Mouse (Mus musculus): ENCODE results near the gene Dnah11.

Gene Dnah11

DNA sequence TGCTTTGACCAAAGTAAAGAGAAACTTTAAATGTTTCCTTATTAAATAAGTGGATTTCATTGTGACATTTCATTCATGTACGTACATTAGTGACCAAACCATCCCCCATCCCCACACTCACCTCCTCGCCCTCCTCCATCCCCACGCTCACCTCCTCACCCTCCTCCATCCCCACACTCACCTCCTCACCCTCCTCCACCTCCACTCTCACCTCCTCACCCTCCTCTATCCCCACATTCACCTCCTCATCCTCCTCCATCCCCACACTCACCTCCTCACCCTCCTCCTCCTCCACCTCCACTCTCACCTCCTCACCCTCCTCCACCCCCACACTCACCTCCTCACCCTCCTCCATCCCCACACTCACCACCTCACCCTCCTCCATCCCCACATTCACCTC is 337.6 kb downstream of the Dnah11 start:
- DNase-seq (ENCODE audit: low read depth, low spot score): no peak

DNA sequence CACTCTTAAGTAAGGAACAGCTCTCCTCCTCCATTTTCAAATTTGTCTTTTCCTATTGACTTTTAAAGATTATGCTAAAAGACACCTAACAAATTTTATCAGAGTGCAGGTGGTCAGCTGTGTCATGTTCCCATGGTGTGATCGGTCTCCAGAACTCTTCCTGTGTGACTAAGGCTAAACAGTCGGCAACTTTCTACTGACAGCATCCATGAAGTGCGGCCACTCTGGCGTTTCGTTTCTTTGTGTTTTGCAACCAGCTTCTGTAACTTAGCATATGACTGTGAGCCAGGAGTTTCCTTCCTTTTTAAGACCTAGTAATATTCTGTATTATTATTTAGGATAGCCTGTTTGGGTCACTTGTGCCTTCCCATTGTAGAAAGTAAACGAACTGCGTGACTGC is 338.0 kb downstream of the Dnah11 start:
- no peak for DNase-seq (ENCODE audit: low read depth, low spot score)

DNA sequence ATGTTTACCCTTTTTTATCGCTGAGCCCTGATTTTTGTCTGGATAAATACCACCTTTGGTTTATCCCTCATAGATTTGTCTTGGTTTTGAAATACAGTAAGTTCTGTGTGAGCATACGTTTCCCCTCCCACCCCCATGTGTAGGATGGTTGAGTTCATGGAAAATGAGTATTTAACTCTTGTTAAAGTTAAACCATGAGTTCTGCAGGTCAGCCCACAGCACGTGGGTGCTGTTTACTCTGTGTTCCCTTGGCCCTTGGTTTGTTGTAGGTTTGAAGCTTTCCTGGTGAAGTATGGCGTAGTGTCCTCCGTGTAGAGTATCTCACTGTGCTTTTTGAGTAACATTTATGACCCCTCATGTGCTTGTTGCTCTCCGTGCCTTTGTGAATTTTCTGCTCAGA is 341.0 kb downstream of the Dnah11 start:
- DNase-seq (ENCODE audit: low read depth, low spot score): no peak

DNA sequence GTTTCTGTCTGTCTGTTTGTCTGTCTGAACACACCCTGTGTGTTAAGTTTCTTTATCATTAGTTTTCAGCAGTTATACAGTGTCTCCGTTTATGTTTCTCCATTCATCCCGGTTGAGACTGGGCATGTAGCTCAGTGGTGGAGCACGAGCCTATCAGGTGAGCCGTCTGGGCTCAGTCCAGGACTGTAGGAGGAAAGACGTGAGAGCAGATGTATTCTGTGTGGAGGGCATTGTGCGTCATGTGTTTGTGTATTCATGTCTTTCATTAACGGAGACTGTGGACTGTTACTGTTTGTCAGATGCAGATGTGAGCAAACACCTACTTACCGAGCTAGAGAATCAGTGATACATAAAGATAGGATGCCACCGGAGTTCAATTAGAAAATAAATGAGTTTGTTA is 341.8 kb downstream of the Dnah11 start:
- no peak for DNase-seq (ENCODE audit: low read depth, low spot score)

DNA sequence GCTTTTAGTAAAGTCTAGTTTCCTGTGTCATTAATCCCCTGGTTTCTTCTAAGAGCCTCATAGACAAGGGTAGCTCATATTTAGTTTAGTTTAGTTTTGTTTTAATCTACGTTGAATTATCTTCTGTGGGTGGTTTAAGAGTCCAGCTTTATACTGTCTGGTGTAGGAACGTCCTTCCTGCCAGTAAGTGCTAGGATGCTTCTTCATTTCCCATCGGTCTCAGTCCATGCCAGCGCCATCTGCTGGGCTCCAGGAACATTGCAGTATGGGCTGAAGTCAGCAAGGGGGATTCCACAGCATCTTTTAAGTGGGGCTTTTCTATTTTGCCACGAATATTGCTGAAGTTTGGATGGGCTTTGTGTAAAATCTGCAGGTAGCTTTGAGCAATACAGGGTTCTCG is 345.5 kb downstream of the Dnah11 start:
- DNase-seq (ENCODE audit: low read depth, low spot score): peak; percentile 32

DNA sequence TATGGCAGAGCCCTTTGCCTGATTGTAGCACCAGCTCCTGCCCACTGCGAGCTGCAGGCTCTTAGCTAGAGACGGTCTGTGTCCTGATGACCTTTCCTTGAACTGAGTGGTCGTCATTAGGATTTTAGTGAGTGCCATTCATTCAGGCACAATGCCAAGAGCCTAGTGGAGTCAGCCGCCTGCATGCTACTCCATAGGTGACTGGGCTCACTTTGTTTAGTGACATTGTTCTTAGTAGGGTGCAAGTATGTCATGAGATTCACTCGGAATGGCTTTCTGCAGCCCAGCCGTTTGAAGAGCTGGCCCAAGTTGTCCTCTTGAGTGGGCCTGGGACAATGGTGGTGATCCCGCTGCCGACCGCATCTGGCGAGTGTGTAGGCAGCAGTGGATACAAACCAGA is 348.4 kb downstream of the Dnah11 start:
- no peak for DNase-seq (ENCODE audit: low read depth, low spot score)

DNA sequence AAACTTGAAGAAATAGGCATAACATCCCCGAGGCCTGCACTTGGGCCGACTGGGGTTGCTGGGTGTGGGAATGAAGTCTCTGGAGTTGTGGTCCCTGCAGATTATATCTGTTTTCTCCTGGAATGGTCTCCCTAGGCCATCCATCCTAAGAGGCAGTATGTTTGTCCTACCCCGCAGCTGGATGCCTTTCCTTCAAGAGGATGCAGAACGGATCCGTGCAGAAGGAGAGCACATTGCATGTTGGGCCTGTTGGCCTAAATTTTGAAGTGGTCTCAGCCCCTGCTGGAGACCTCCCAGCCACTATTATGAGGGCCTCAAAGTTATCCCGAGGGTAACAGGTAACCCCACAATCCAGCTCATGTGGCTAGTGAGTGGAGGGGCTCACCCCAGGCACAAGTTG is 350.2 kb downstream of the Dnah11 start:
- DNase-seq (ENCODE audit: low read depth, low spot score): no peak

DNA sequence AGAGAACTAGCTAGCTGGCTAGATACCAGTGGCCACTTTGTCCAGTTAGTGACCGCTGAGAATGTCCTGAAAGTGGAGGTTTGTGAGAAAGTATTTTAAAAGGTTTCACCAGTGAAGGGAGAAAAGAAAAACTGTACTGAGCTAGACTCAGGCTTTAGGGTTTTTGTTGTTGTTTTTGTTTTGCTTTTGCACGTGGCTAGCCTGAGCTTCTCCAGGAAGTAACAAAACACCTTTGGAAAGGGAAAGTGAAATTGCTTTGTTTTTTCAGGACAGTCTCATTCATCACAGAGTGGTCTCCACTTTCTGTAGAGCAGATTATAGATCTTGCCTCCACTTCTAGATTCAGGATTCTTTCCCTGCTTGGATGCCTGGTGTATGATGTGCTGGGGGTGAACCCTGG is 353.9 kb downstream of the Dnah11 start:
- DNase-seq (ENCODE audit: low read depth, low spot score): no peak

DNA sequence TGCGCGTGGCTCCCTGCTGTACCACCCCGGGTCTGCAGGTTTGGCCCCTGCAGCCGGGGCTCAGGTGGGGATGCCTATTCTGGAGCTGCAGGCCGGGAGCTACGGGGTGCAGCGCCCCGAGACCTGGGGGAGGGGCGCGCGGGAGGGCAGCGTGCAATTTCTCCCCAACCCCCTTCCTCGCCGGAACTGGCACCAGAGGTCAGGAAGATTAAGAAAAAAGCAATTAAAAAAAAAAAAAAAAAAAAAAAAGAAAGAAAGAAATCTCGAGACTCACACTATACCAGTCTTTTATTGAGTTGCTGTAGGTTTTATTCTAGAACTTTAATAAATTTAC is 354.8 kb downstream of the Dnah11 start:
- no peak for DNase-seq (ENCODE audit: low read depth, low spot score)

DNA sequence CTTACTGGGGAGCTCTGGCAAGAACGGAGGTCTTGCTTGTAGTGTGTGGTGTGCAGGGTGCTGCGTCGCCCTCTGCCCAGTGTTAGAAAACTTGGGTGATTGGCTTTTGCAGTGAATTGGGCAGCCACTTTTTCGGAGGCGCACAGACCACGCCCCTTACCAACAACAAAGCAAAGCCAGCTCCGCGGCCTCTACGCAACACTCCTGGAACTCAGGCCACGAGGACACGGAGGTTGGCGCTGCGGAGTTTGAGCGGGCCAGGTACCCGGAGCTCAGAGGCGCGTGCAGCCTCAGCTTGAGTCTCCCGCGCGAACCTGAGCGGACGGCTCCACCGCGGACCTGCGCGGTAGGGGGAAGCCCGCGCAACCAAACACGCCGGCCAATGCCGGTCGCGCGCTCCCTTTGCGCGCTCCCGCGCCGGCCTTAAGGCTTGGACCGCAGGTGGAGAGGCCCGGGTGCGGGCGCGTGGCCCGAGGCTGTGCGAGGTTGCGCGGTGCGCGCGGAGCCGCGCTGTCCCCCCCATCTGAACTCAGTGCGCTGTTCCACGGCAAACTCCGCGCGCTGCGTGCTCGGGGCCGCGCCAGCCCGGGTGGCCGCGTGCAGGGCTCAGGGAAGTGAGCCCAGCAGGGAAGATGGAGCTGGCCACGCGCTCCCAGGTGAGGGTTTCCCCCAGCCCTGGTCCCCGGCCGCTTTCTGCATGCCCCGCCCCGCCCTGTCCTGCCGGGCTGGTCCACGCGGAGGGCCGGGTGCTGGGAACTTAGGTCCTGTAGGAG is 355.4 kb downstream of the Dnah11 start:
- peak; percentile 58 for DNase-seq (ENCODE audit: low read depth, low spot score)

DNA sequence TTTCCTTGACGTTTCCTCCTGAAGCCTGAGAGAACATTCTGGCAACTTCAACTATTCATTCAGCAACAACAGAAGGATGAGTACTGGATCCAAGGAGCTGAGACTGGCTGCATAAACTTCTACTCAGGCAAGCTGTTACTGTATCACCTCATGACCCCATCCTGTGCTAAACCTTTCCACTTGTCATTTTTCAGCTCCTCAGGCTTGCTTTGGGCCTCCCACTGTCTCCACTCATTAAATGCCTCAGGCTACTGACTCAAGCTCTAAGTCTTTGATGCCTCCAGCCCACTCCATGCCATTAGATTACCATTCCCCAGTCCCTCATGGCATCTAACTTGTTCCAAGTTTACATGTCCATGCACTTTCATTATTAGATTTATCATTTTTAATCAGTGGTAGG is 356.2 kb downstream of the Dnah11 start:
- DNase-seq (ENCODE audit: low read depth, low spot score): no peak

DNA sequence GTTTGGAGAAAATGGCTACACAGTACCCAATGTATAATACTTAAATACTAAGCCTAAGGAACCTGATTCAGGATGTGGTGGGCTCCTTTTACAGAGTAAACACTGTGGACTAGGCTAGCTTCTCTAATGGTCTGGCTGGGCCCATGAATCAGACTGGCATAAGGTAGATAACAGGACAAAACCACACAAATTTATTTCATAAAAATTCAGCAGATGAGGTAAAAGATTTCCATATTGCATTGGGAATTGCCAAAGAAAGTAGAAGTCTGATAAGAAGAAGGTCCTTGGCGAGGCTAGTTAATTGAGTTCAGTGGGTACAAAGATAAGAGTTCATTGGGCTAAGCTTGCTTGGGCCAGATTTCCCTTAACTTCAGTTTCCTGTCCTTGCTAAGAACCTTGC is 358.1 kb downstream of the Dnah11 start:
- no peak for DNase-seq (ENCODE audit: low read depth, low spot score)

DNA sequence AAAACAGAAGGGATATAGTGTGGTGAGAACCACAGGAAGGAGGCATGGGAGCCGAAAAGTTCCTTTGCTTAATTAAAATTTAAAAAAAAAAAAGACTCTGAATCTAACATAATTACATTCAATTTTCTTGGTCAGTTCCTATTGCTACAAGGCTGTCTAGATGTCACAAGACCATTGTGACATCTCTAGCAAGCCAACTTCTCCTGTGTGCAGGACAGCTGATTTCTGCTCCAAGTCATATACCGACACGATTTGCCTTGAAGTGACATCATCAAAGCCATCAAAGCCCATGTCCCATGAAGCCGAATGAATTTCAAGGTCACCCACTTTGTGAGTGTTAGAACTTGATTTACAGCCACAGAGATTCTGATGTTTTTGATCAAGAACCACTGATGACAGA is 361.5 kb downstream of the Dnah11 start:
- no peak for DNase-seq (ENCODE audit: low read depth, low spot score)

DNA sequence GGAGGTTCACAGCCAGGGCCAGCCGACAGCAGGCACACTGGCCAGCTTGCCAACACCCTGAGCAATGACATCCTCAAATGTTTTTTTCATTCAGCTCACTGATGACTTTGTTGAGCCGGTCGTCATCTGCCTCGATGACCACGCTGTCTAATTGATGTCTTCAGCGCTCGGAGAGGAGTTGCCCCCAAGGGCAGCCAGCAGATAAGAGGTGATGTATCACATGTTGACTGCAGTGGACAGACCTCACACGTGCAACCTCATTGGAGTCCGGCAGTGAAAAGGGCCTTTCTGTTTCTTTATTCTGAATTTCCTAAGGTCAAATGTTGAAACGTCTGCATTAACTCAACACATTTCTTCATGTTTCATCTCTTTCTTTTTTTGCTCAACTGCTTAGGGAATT is 363.5 kb downstream of the Dnah11 start:
- no peak for DNase-seq (ENCODE audit: low read depth, low spot score)

DNA sequence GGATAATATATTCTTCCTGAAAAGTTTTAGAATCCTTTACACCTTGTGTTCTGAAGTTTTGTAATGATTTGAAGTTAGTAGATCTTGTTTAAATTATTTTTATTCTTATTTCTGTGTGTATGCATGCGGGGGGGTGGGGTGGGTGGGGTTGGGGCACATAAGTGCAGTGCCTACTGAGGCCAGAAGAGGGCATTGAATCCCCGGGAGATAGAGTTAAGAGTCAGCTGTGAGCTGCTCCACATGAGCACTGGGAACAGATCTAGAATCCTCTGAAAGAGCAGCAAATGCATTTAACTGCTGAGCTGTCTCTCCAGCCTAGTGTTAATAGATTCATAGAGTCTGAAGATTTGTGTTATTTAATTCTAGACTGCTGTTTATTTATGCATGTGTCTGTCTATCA is 364.2 kb downstream of the Dnah11 start:
- DNase-seq (ENCODE audit: low read depth, low spot score): no peak

DNA sequence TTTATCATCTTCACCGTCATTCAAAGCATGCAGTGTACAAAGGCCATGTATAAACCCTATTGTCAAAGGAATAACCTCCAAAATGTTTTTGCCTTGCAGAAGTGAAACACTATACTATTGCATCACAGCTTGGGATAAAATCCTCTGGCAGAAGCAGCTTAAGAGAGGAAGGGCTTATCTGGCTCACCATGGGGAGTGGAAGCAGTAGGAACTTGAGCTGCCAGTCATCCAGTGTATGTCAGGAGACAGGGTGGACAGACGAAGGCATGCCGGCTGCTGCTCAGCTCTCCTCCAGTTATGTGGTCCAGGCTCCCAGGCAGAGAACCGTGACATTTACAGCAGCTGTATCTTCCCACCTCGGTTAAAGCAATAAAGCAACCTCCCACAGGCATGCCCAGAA is 366.7 kb downstream of the Dnah11 start:
- no peak for DNase-seq (ENCODE audit: low read depth, low spot score)

DNA sequence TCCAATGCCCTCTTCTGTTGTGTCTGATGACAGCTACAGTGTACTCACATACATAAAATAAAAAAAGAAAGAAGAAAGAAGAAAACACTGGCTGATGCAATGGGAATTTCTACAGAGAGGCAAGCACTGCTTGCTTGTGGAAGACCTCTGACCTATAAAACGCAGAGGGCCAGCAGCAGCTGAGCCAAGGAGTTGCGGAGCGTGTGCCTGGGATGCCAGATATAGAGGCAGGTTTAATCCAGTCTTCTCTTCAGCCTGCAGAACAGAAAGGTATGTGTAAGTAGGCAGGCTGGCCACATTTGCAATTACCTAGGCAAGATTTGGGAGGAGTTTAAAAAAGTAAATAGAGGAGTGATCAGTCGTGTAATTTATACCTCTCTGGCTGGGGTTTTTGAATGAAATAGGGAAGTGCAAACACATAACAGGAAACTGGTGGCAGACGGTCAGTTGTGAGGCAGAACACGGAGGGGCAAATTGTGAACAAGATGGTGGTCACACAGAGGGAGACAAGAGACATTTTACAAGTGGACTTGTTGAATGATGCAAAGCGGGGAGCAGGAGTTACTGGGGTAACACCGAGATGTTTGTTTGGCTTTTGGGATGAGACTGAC is 367.4 kb downstream of the Dnah11 start:
- no peak for DNase-seq (ENCODE audit: low read depth, low spot score)

DNA sequence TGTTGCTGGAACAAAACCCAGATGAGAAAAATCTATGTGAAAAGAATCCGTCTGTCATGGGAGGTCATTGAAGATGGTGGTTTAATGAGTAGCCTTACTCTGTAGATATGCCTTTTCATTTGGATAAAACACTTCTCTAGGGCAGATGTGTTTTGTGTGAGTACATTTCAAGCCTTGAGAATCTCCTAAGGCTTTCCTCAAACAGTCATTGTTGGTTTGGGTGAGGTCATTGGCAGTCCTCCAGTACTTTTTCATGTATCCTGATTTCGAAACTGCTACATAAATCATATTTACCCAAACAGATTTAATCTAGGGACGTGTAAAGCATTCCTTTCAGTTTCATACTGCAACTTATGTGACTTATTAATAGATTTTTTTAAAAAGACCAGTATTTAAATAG is 370.5 kb downstream of the Dnah11 start:
- no peak for DNase-seq (ENCODE audit: low read depth, low spot score)
